Mouse (Mus musculus) midbrain, embryonic 11.5 days (tissue): ENCODE results near the gene Srrt. TPM values are rescaled to one million over a fixed set of nuclear protein-coding genes. Genes with fewer than 3 reads are reported as not detected.

Source experiments
- ATAC-seq: fragments of 200-750 bp; cut with Nextera tagmentation; 2 replicates; pipeline ENCODE4 v1.8.0; 2017; ENCODE audit warnings: moderate TSS enrichment, moderate library complexity; ENCODE audit not compliant: low FRiP score
- DNase-seq: peaks from one replicate; pipeline ENCODE4 v3.0.0; 2015; ENCODE audit warnings: low spot score; ENCODE audit errors: missing footprints
- H3K27ac ChIP-seq: fragments of 300-500 bp; sonication (generic); 2 replicates; pipeline ENCODE4 v1.5.1; 2014; ENCODE audit warnings: low read depth, low read length
- H3K27me3 ChIP-seq: fragments of 300-500 bp; sonication (generic); 2 replicates; pipeline ENCODE4 v1.6.1; 2014; ENCODE audit warnings: mild to moderate bottlenecking, low read length, moderate library complexity, mixed read lengths; ENCODE audit not compliant: control insufficient read depth, insufficient read depth
- H3K36me3 ChIP-seq: fragments of 300-500 bp; sonication (generic); 2 replicates; pipeline ENCODE4 v1.6.1; 2014; ENCODE audit warnings: mild to moderate bottlenecking, low read length, moderate library complexity, mixed read lengths; ENCODE audit not compliant: control insufficient read depth, insufficient read depth
- H3K4me1 ChIP-seq: fragments of 300-500 bp; sonication (generic); 2 replicates; pipeline ENCODE4 v1.6.1; 2014; ENCODE audit warnings: low read length; ENCODE audit not compliant: control insufficient read depth, insufficient read depth
- H3K4me2 ChIP-seq: fragments of 300-500 bp; sonication (generic); 2 replicates; pipeline ENCODE4 v1.6.1; 2014; ENCODE audit warnings: mild to moderate bottlenecking, moderate library complexity
- H3K4me3 ChIP-seq: fragments of 300-500 bp; sonication (generic); 2 replicates; pipeline ENCODE4 v1.5.1; 2014; ENCODE audit warnings: low read depth, low read length
- H3K9ac ChIP-seq: fragments of 300-500 bp; sonication (generic); 2 replicates; pipeline ENCODE4 v1.6.1; 2014; ENCODE audit warnings: low read length
- H3K9me3 ChIP-seq: fragments of 300-500 bp; sonication (generic); 2 replicates; pipeline ENCODE4 v1.6.1; 2016; ENCODE audit warnings: low read length; ENCODE audit not compliant: control insufficient read depth
- WGBS: fragments of 180-500 bp; shearing (Covaris S2); extraction: QIAGEN DNeasy Blood & Tissue Kit; methylation state at CpG from one replicate; pipeline ENCODE4 v1.1.7; 2014; 5-methylcytosine and 5-hydroxymethylcytosine counted together
- microRNA-seq: library from miRNA; unstranded; fragments of <30 nt; microRNA quantifications from one replicate; pipeline ENCODE4, GENCODE M21; 2017
- polyA plus RNA-seq: library from polyadenylated mRNA; unstranded; fragments of >200 nt; fragmentation: Nextera tagmentation; extraction: Ambion mirVana; gene quantifications from 2 replicates; pipeline ENCODE4 v1.2.1, GENCODE M21; 2014

Gene Srrt
- polyA plus RNA-seq, 1 experiment from 2014 or later, result 154 TPM

DNA sequence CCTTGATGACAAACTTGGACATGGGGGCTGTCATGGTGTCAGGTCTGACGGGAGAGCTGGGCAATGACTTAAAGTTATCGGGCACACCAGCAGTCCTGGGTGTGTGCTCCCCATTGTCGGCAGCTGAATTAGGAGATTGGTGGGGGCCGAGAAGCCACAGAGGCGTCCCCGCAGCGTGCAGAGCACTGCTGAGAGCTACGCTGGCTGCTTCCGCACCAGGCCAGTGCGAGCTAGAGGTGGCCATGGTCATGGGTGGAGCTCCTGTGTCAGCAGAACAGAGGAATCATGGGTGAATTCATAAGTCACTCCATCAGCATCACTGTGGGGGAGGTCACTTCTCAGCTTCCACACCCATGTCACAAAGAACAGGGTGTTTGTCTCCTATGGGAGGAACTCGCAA is 42.7 kb downstream of the Srrt start:
- WGBS, result 93% methylated on average over 11 of the region's 11 CpGs
- H3K9me3 ChIP-seq, result no peaks in the 10 kb centered on the region
- no peaks in the 10 kb centered on the region for H3K36me3 ChIP-seq
- no peak overlapping the region for H3K4me3 ChIP-seq
- no peaks in the 10 kb centered on the region for H3K27me3 ChIP-seq
- no peak overlapping the region for H3K4me2 ChIP-seq
- ATAC-seq (no peak), DNase-seq (peak; percentile 60)
- H3K27ac ChIP-seq, result no peak overlapping the region
- 0 out of 2 replicates have a peak, but pooled peaks cover 2% of the 10 kb centered on the region for H3K4me1 ChIP-seq
- no peak overlapping the region for H3K9ac ChIP-seq

DNA sequence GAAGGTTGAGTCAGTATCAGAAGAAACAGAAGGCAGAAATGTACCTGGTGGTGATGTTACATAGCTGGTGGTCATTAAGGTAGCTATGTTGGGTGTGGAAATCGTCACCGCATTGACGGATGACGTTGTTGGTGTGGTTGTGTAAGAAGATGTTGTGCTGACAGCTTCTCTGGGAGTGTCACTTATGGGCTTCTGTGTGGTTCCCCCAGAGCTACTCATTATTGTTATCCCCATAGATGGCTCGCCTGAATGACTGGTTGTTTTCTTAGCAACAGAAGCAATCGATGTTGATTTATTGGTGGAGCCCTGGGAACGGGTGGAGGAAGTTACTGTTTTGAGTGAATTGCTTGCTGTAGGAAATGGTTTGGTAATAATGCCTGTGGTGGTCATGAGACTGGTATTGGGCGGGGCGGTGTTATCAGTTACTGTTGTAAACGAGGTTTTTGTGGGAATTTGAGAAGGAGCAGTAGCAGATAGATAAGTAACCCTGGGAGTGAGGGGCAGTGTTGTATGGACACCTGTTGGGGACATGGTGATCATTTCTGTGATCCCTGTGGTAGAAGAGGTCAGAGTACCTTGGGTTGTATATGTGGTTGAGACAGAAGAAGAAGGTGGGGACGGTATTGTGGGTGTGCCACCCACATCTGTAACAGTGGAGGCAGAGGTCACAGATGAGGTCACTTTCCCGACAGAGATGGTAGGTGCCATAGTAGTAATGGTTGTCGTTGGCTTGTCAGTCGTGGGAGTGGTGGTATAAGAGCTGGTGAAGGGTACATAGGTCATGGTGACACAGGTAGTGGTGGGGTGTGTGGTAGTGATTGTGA is 43.4 kb downstream of the Srrt start:
- no peak overlapping the region for H3K9ac ChIP-seq
- no peak overlapping the region for H3K4me2 ChIP-seq
- H3K4me3 ChIP-seq, result no peak overlapping the region
- H3K9me3 ChIP-seq, result no peaks in the 10 kb centered on the region
- DNase-seq (no peak), ATAC-seq (no peak)
- no peaks in the 10 kb centered on the region for H3K36me3 ChIP-seq
- H3K27me3 ChIP-seq, result no peaks in the 10 kb centered on the region
- H3K4me1 ChIP-seq, result 0 out of 2 replicates have a peak, but pooled peaks cover 2% of the 10 kb centered on the region
- WGBS, result 89% methylated on average over 14 of the region's 14 CpGs
- H3K27ac ChIP-seq, result no peak overlapping the region

Small RNA genes within 50 kb of the gene (microRNA-seq; reads per million reads assigned to microRNA genes)
- 0.57 reads per million for gene Mir7036
- not detected for gene Mir8116

Other genes with a start within 250 kb of the Srrt start
- not detected in 2 replicates for gene Serpine1, start 235.4 kb downstream of the Srrt start, polyA plus RNA-seq
- gene Trim56, start 191.5 kb downstream of the Srrt start, polyA plus RNA-seq, result 4.5 and 4.8 TPM in 2 replicates
- not detected in 2 replicates for gene Muc3, start 158.4 kb downstream of the Srrt start, polyA plus RNA-seq
- gene Muc3a, start 95.3 kb downstream of the Srrt start, polyA plus RNA-seq, result not detected in 2 replicates
- 3.6 and 4.0 TPM in 2 replicates for gene Ache, start 20.2 kb downstream of the Srrt start, polyA plus RNA-seq
- 7.5 and 7.9 TPM in 2 replicates for gene Ufsp1, start 13.0 kb downstream of the Srrt start, polyA plus RNA-seq
- gene Trip6, start 6.7 kb upstream of the Srrt start, polyA plus RNA-seq, result 28.0 and 34.1 TPM in 2 replicates
- 5.8 TPM in 2 replicates for gene Slc12a9, start 25.9 kb upstream of the Srrt start, polyA plus RNA-seq
- gene Ephb4, start 42.4 kb upstream of the Srrt start, polyA plus RNA-seq, result 19.0 and 20.8 TPM in 2 replicates
- gene Zan, start 169.4 kb upstream of the Srrt start, polyA plus RNA-seq, result 0.03 TPM in 2 replicates
- 54.8 and 57.4 TPM in 2 replicates for gene Pop7, start 194.8 kb upstream of the Srrt start, polyA plus RNA-seq
- 10.5 and 10.6 TPM in 2 replicates for gene Gigyf1, start 210.9 kb upstream of the Srrt start, polyA plus RNA-seq
- gene Epo, start 225.6 kb upstream of the Srrt start, polyA plus RNA-seq, result 0.72 and 1.4 TPM in 2 replicates
- 432 and 501 TPM in 2 replicates for gene Gnb2, start 225.8 kb upstream of the Srrt start, polyA plus RNA-seq
- gene Actl6b, start 245.8 kb upstream of the Srrt start, polyA plus RNA-seq, result 30.6 and 31.1 TPM in 2 replicates